Mouse (Mus musculus): ENCODE results near the gene Ndrg3. TPM values are rescaled to one million over a fixed set of nuclear protein-coding genes. Genes with fewer than 3 reads are reported as not detected.

The Ndrg3 gene
- total and polyA plus RNA-seq, 3 experiments = 16.6 to 27.5 (median 21.8) TPM

DNA sequence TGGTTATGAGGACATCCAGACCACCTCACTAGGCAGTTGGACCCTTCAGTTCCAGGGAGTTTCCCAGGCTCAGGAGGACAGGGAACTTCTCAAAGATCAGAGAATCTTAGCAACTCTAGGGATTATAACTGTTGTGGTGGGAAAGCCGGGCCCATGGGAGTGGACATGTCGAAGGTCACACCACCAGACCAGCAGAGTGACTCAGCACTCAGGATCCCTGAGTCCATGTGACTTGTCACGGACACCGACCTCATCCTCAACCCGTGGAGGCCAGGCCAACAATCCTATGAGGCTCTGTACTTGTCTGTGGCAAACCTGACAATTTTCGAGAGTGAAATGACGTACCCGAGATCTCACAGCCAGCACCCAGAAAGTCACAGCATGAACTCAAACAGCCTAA is 44.5 kb upstream of the Ndrg3 start:
- no peak overlapping the region for H3K4me3 ChIP-seq (replicated peaks in 1 of 3; ENCODE audit: low read depth in 2 of 3, low read length in 2 of 3, poor library complexity in 1 of 3)
- peaks cover 0 to 2% of the 10 kb centered on the region in 2 experiments; a peak in 1 of 4 replicates for H3K4me1 ChIP-seq (ENCODE audit: control insufficient read depth in 1 of 2, insufficient read depth in 2 of 2)
- TF ChIP-seq PAX5 (IDR thresholded peaks at IDR 0.05; ENCODE audit: low read length) (no peak), USF2 (conservative IDR thresholded peaks at IDR 0.05; ENCODE audit: low read depth, low read length) (no peak), MXI1 (IDR thresholded peaks at IDR 0.05; ENCODE audit: low read depth, low read length) (no peak), ETS1 (conservative IDR thresholded peaks at IDR 0.05; ENCODE audit: low read depth, low read length) (no peak), ZC3H11A (IDR thresholded peaks at IDR 0.05; ENCODE audit: low read depth, low read length) (no peak), USF1 (IDR thresholded peaks at IDR 0.05; ENCODE audit: low read depth, low read length) (no peak), E2F4 (IDR thresholded peaks at IDR 0.05; ENCODE audit: insufficient replicate concordance, low read depth, low read length) (no peak), KAT2A (IDR thresholded peaks at IDR 0.05; ENCODE audit: insufficient replicate concordance, low read length) (no peak)
- no peak overlapping the region for H3K27ac ChIP-seq (ENCODE audit: insufficient read depth, low read depth)
- in situ Hi-C loops (cut with MboI; ENCODE audit: low pct_ligation_motif_present, low pct_unique_long_range_greater_than_20kb, low sequenced_read_pairs) = loop anchor here (5.0 kb wide), 1 partner anchor 51 kb away; the partner anchor contains the start of gene Tldc2
- no peak overlapping the region for H3K9ac ChIP-seq (ENCODE audit: insufficient read depth, low read depth)
- no peaks in the 10 kb centered on the region for H3K9me3 ChIP-seq (replicated peaks; ENCODE audit: low read length)
- no peaks in the 10 kb centered on the region for H3K27me3 ChIP-seq (replicated peaks)
- no peak overlapping the region for H3K4me2 ChIP-seq (ENCODE audit: insufficient read depth, low read depth, poor library complexity, severe bottlenecking)
- dilution Hi-C loops (cut with MboI; ENCODE audit: extremely low pct_ligation_motif_present, extremely low pct_unique_long_range_greater_than_20kb, low sequenced_read_pairs) = no loop called here
- DNase-seq (ENCODE audit: extremely low read depth) = no peak
- peaks cover 5 to 19% of the 10 kb centered on the region in 2 experiments for H3K36me3 ChIP-seq (replicated peaks in 1 of 2; ENCODE audit: control insufficient read depth in 1 of 2, insufficient read depth in 1 of 2, low read length in 1 of 2)
- H3K79me2 ChIP-seq (replicated peaks; ENCODE audit: control insufficient read depth, extremely low read depth, insufficient read depth, poor library complexity, severe bottlenecking) = no peaks in the 10 kb centered on the region

DNA sequence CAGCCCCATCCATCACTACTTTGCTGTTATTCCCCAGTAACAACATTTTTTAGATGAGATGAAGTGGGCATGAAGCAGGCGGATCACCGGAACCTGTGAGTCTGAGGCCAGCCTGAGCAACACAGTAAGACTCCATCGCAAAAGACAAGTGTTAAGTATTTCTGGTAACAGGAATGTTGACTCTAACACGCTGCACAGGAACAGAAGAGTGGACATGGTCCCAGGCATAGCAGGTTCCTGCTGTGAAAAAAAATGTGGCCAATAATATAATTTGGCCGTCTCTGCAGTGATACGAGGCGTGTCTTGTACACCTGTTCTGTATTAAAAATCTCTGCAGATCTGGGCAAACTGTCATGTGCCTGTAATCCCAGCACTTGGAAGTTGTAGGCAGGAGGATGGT is 43.5 kb upstream of the Ndrg3 start:
- Histone ChIP-seq H3K36me3 (replicated peaks in 1 of 2; ENCODE audit: control insufficient read depth in 1 of 2, insufficient read depth in 1 of 2, low read length in 1 of 2) (peaks cover 5 to 13% of the 10 kb centered on the region in 2 experiments), H3K79me2 (replicated peaks; ENCODE audit: control insufficient read depth, extremely low read depth, insufficient read depth, poor library complexity, severe bottlenecking) (no peaks in the 10 kb centered on the region), H3K4me1 (ENCODE audit: control insufficient read depth in 1 of 2, insufficient read depth in 2 of 2) (peaks cover 0 to 2% of the 10 kb centered on the region in 2 experiments; a peak in 1 of 4 replicates), H3K4me3 (replicated peaks in 1 of 3; ENCODE audit: low read depth in 2 of 3, low read length in 2 of 3, poor library complexity in 1 of 3) (no peak overlapping the region), H3K27ac (ENCODE audit: insufficient read depth, low read depth) (no peak overlapping the region), H3K9me3 (replicated peaks; ENCODE audit: low read length) (no peaks in the 10 kb centered on the region), H3K4me2 (ENCODE audit: insufficient read depth, low read depth, poor library complexity, severe bottlenecking) (no peak overlapping the region), H3K9ac (ENCODE audit: insufficient read depth, low read depth) (no peak overlapping the region), H3K27me3 (replicated peaks) (no peaks in the 10 kb centered on the region)
- no peak for DNase-seq (ENCODE audit: extremely low read depth)
- dilution Hi-C loops (cut with MboI; ENCODE audit: extremely low pct_ligation_motif_present, extremely low pct_unique_long_range_greater_than_20kb, low sequenced_read_pairs) (no loop called here), in situ Hi-C loops (cut with MboI; ENCODE audit: low pct_ligation_motif_present, low pct_unique_long_range_greater_than_20kb, low sequenced_read_pairs) (loop anchor here (5.0 kb wide), 1 partner anchor 52 kb away; the partner anchor contains the start of gene Tldc2)
- TF ChIP-seq MAZ (IDR thresholded peaks at IDR 0.05; ENCODE audit: low read depth, low read length) (no peak), CTCF (conservative IDR thresholded peaks at IDR 0.05 in 1 of 2, IDR thresholded peaks at IDR 0.05 in 1 of 2; ENCODE audit: low read depth in 2 of 2, low read length in 2 of 2) (no peak), KAT2A (IDR thresholded peaks at IDR 0.05; ENCODE audit: insufficient replicate concordance, low read length) (no peak), ZNF384 (IDR thresholded peaks at IDR 0.05; ENCODE audit: low read depth, low read length) (no peak), TCF12 (IDR thresholded peaks at IDR 0.05; ENCODE audit: low read depth, low read length) (no peak), EP300 (IDR thresholded peaks at IDR 0.05; ENCODE audit: low read length) (no peak), RCOR1 (conservative IDR thresholded peaks at IDR 0.05; ENCODE audit: low read depth, low read length) (no peak), NRF1 (IDR thresholded peaks at IDR 0.05; ENCODE audit: low read depth, low read length) (no peak), NELFE (IDR thresholded peaks at IDR 0.05; ENCODE audit: low read depth, low read length) (no peak), SMC3 (IDR thresholded peaks at IDR 0.05; ENCODE audit: low read depth, low read length) (no peak), USF2 (conservative IDR thresholded peaks at IDR 0.05; ENCODE audit: low read depth, low read length) (no peak), BHLHE40 (IDR thresholded peaks at IDR 0.05; ENCODE audit: low read depth, low read length) (no peak), CHD1 (IDR thresholded peaks at IDR 0.05; ENCODE audit: low read depth, low read length) (no peak)
